Mouse (Mus musculus): ENCODE data around the gene Ccr9. TPM values are rescaled to one million over a fixed set of nuclear protein-coding genes. Genes with fewer than 3 reads are reported as not detected.
"Not testable (repeated sequence)": the region's sequence is repeated elsewhere in the genome, so short reads cannot be mapped to it uniquely, and the experiment has no call there.

Ccr9 gene
- total and polyA plus RNA-seq, 3 experiments, result 0.07 to 0.21 TPM; not detected in 1

- no peaks in the 10 kb centered on the region for H3K36me3 ChIP-seq (ENCODE audit: control insufficient read depth, insufficient read depth, low read length)
- H3K27me3 ChIP-seq (ENCODE audit: control insufficient read depth, insufficient read depth, low read length), result no peaks in the 10 kb centered on the region
- no peak for TF ChIP-seq POLR2A (IDR thresholded peaks at IDR 0.05; ENCODE audit: insufficient read depth, low read depth, low read length)
- no peak for TF ChIP-seq EP300 (IDR thresholded peaks at IDR 0.05; ENCODE audit: insufficient read depth, low read depth, low read length)
- TF ChIP-seq CTCF (IDR thresholded peaks at IDR 0.05), result no peak
- no peaks in the 10 kb centered on the region for H3K79me2 ChIP-seq (replicated peaks; ENCODE audit: control insufficient read depth, insufficient read depth, low read length)
- no peaks in the 10 kb centered on the region; the same call in 1 of the 2 replicates for H3K4me1 ChIP-seq (ENCODE audit: control insufficient read depth, insufficient read depth, low read length)
- H3K27ac ChIP-seq, result no peak overlapping the region
- intact Hi-C loops (cut with DNase I), result no loop called here
- H3K4me3 ChIP-seq, result no peak overlapping the region
- no peak overlapping the region for H3K9ac ChIP-seq (ENCODE audit: low read depth, low read length)
- WGBS, result 76% methylated on average over 3 of the region's 3 CpGs
- DNase-seq, result no peak
These were observed 85.5 kb downstream of the Ccr9 start for GRCm38 (mm10) chr9:123763771-123764170.

GRCm38 (mm10) chr9:123766996-123767395 is 88.8 kb downstream of the Ccr9 start:
- 81% methylated on average over 3 of the region's 3 CpGs for WGBS
- Histone ChIP-seq H3K27ac (no peak overlapping the region), H3K4me1 (ENCODE audit: control insufficient read depth, insufficient read depth, low read length) (peaks cover 1% of the 10 kb centered on the region), H3K36me3 (ENCODE audit: control insufficient read depth, insufficient read depth, low read length) (no peaks in the 10 kb centered on the region), H3K9ac (ENCODE audit: low read depth, low read length) (no peak overlapping the region), H3K27me3 (ENCODE audit: control insufficient read depth, insufficient read depth, low read length) (no peaks in the 10 kb centered on the region), H3K4me3 (no peak overlapping the region), H3K79me2 (replicated peaks; ENCODE audit: control insufficient read depth, insufficient read depth, low read length) (no peaks in the 10 kb centered on the region)
- TF ChIP-seq POLR2A (IDR thresholded peaks at IDR 0.05; ENCODE audit: insufficient read depth, low read depth, low read length), result no peak
- TF ChIP-seq EP300 (IDR thresholded peaks at IDR 0.05; ENCODE audit: insufficient read depth, low read depth, low read length), result no peak
- no peak for TF ChIP-seq CTCF (IDR thresholded peaks at IDR 0.05)
- no peak for DNase-seq
- intact Hi-C loops (cut with DNase I), result no loop called here

GRCm38 (mm10) chr9:123768443-123768842 is 90.2 kb downstream of the Ccr9 start:
- intact Hi-C loops (cut with DNase I), result no loop called here
- DNase-seq, result no peak
- Histone ChIP-seq H3K36me3 (ENCODE audit: control insufficient read depth, insufficient read depth, low read length) (no peaks in the 10 kb centered on the region), H3K27me3 (ENCODE audit: control insufficient read depth, insufficient read depth, low read length) (no peaks in the 10 kb centered on the region), H3K27ac (no peak overlapping the region), H3K79me2 (replicated peaks; ENCODE audit: control insufficient read depth, insufficient read depth, low read length) (no peaks in the 10 kb centered on the region), H3K4me3 (no peak overlapping the region), H3K9ac (ENCODE audit: low read depth, low read length) (no peak overlapping the region), H3K4me1 (ENCODE audit: control insufficient read depth, insufficient read depth, low read length) (peaks cover 1% of the 10 kb centered on the region)
- WGBS, result 60% methylated on average over 1 of the region's 1 CpGs
- TF ChIP-seq POLR2A (IDR thresholded peaks at IDR 0.05; ENCODE audit: insufficient read depth, low read depth, low read length) (no peak), EP300 (IDR thresholded peaks at IDR 0.05; ENCODE audit: insufficient read depth, low read depth, low read length) (no peak), CTCF (IDR thresholded peaks at IDR 0.05) (no peak)

GRCm38 (mm10) chr9:123769532-123769931 is 91.3 kb downstream of the Ccr9 start:
- H3K4me1 ChIP-seq (ENCODE audit: control insufficient read depth, insufficient read depth, low read length), result peaks cover 1% of the 10 kb centered on the region
- 47% methylated on average over 6 of the region's 6 CpGs for WGBS
- no peaks in the 10 kb centered on the region for H3K79me2 ChIP-seq (replicated peaks; ENCODE audit: control insufficient read depth, insufficient read depth, low read length)
- TF ChIP-seq CTCF (IDR thresholded peaks at IDR 0.05) (no peak), POLR2A (IDR thresholded peaks at IDR 0.05; ENCODE audit: insufficient read depth, low read depth, low read length) (no peak), EP300 (IDR thresholded peaks at IDR 0.05; ENCODE audit: insufficient read depth, low read depth, low read length) (no peak)
- no peak overlapping the region; the same call in 1 of the 2 replicates for H3K27ac ChIP-seq
- no peak overlapping the region for H3K4me3 ChIP-seq
- intact Hi-C loops (cut with DNase I), result no loop called here
- H3K27me3 ChIP-seq (ENCODE audit: control insufficient read depth, insufficient read depth, low read length), result no peaks in the 10 kb centered on the region
- no peak overlapping the region for H3K9ac ChIP-seq (ENCODE audit: low read depth, low read length)
- no peaks in the 10 kb centered on the region for H3K36me3 ChIP-seq (ENCODE audit: control insufficient read depth, insufficient read depth, low read length)
- DNase-seq, result peak in 1 of 2 experiments; percentile 22

GRCm38 (mm10) chr9:123773299-123773698 is 95.1 kb downstream of the Ccr9 start:
- 35% methylated on average over 2 of the region's 2 CpGs for WGBS
- not testable (repeated sequence) for H3K27me3 ChIP-seq (ENCODE audit: control insufficient read depth, insufficient read depth, low read length); H3K36me3 ChIP-seq (ENCODE audit: control insufficient read depth, insufficient read depth, low read length); H3K4me1 ChIP-seq (ENCODE audit: control insufficient read depth, insufficient read depth, low read length); DNase-seq; H3K79me2 ChIP-seq (replicated peaks; ENCODE audit: control insufficient read depth, insufficient read depth, low read length); H3K9ac ChIP-seq (ENCODE audit: low read depth, low read length); H3K27ac ChIP-seq; H3K4me3 ChIP-seq
- TF ChIP-seq CTCF (IDR thresholded peaks at IDR 0.05), result peak; percentile 22; the same call in 1 of the 2 replicates
- intact Hi-C loops (cut with DNase I), result loop anchor here (10.0 kb wide), 1 partner anchor 108 kb away; no protein-coding TSS in a partner anchor

GRCm38 (mm10) chr9:123788855-123789529 is 110.8 kb downstream of the Ccr9 start:
- peak in 1 of 2 experiments; percentile 21 for DNase-seq
- Histone ChIP-seq H3K79me2 (replicated peaks; ENCODE audit: control insufficient read depth, insufficient read depth, low read length) (no peaks in the 10 kb centered on the region), H3K27ac (no peak overlapping the region), H3K4me3 (no peak overlapping the region), H3K4me1 (ENCODE audit: control insufficient read depth, insufficient read depth, low read length) (no peaks in the 10 kb centered on the region), H3K27me3 (ENCODE audit: control insufficient read depth, insufficient read depth, low read length) (no peaks in the 10 kb centered on the region), H3K9ac (ENCODE audit: low read depth, low read length) (no peak overlapping the region), H3K36me3 (ENCODE audit: control insufficient read depth, insufficient read depth, low read length) (peaks cover 13% of the 10 kb centered on the region; the same call in 1 of the 2 replicates)
- intact Hi-C loops (cut with DNase I), result no loop called here
- 54% methylated on average over 4 of the region's 4 CpGs for WGBS
- TF ChIP-seq CTCF (IDR thresholded peaks at IDR 0.05), result no peak
- no peak for TF ChIP-seq POLR2A (IDR thresholded peaks at IDR 0.05; ENCODE audit: insufficient read depth, low read depth, low read length)
- TF ChIP-seq EP300 (IDR thresholded peaks at IDR 0.05; ENCODE audit: insufficient read depth, low read depth, low read length), result no peak
